Mouse (Mus musculus) frontal cortex, adult 2 months (tissue): Measurements from ENCODE around the gene Ppp2r3d. TPM values are rescaled to one million over a fixed set of nuclear protein-coding genes. Genes with fewer than 3 reads are reported as not detected.

Source experiments
- DNase-seq, 2 experiments: peaks; one replicate each; pipeline ENCODE4 v3.0.0; 2022; ENCODE audit warnings: low spot score in 1 of 2; ENCODE audit errors: extremely low spot score in 1 of 2
- polyA plus RNA-seq: library from polyadenylated mRNA; depleted of rRNA; stranded (reverse); fragments of >200 nt; gene quantifications from 2 replicates; pipeline ENCODE4 v1.2.3, GENCODE M21; 2012; rRNA removed

Ppp2r3d gene
- polyA plus RNA-seq, 1 experiment, result 175 TPM

DNA sequence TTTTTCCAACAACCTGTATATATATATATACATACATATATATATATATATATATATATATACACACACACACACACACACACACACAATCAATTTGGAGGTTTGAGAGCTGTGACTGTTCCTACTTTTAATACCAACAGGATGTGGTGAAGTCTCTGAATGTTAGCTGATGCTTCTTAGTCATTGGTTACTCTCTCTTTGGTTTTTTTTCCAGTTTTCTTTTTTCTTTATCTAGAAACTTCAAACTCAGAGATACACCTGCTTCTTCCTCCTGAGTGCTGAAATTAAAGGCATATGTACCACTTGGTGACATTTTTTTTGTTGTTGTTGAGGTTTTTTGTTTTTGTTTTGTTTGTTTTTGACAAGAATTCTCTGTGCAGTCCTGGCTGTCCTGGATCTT lies 63.8 kb downstream of the Ppp2r3d start:
- DNase-seq, result no peak

DNA sequence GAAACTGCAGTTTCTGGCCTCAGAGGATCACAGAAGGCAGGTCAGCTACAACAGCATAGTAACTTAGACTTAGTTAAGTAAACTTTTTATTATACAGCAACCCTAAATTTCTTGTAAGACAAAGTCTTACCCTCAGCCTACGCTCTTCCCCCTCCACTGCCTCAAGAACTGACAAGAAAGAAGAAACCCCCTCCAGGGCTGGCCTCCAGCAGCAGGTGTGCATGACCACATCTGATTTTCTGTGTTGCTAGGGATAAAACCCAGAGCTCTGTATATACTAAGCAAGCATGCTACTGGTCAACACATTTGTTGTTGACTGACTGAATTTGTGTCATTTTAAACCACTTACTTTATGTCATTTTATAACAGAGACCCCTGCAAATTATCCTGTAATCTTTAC lies 65.1 kb downstream of the Ppp2r3d start:
- DNase-seq, result no peak

DNA sequence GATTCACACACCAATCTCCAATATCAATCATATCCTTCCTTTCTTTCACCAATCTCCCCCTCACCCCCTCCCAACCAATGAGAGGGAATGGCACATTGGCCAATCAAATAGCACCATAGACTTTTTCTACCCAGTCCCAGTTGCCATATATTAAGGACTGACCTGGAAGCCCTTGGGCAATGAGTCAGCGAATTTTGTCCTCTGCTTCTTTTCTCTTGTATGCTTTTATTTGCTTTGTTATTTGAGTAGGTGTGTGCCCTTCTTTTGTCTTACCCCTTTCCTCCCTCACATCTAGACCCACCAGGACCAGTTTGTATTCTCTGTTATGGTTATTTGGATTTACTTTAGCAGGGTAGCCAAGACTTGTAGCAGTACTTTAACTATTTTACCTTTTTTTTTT lies 68.1 kb downstream of the Ppp2r3d start:
- DNase-seq, result no peak

Other genes with a start within 250 kb of the Ppp2r3d start
- 17.3 and 19.5 TPM in 2 replicates for gene 2010315B03Rik, start 164.2 kb downstream of the Ppp2r3d start, polyA plus RNA-seq
- gene Gm21836, start 16.9 kb upstream of the Ppp2r3d start, polyA plus RNA-seq, result not detected in 2 replicates